Mouse (Mus musculus): ENCODE measurements around the gene Rbm18. TPM values are rescaled to one million over a fixed set of nuclear protein-coding genes. Genes with fewer than 3 reads are reported as not detected.

The Rbm18 gene
- polyA plus RNA-seq, 1 experiment from 2014 or later: 22.4 TPM

DNA sequence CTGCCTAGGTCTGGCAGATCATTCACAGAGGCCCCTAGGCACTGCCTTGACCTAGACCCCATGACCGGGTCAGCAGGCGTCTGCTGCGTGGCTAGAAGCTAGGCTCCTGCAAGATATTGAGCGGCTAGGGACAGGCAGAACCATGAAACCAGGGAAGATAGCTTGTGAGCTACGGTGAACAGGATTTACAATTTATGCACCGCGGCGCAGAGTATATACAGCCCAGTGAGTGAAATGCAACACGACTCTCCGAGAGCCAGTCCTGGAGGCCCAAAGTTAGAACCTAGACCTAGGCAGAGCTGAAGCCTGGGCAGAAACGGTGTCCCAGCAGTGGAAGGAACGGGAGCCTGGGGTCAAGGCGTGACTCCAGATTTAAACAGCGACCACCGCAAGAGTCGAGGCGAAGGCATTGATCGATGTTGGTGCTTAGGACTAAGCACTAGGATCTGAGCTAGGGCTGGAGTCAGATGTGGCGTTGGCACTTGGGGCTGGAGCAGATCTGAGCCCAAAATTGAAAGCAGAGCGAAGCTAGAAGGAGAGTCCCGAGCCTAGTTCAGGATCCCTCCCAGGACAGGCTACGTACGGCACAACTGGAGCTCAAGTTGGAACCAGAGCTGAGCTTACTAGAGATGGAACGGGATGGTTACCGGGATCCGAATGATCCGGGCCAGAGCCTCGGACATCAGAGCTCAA is 34.6 kb downstream of the Rbm18 start:
- H3K36me3 ChIP-seq (ENCODE audit: control insufficient read depth, insufficient read depth): no peaks in the 10 kb centered on the region
- H3K27me3 ChIP-seq (ENCODE audit: control insufficient read depth, insufficient read depth, low read depth, low read length): peaks cover 99% of the 10 kb centered on the region
- no peaks in the 10 kb centered on the region; the same call in none of the 2 replicates for H3K4me1 ChIP-seq (ENCODE audit: control insufficient read depth, low read depth, low read length)
- H3K9ac ChIP-seq (ENCODE audit: low read depth, low read length): no peak overlapping the region
- no peaks in the 10 kb centered on the region for H3K9me3 ChIP-seq (replicated peaks; ENCODE audit: control insufficient read depth, low read length)
- no peak overlapping the region for H3K4me3 ChIP-seq (ENCODE audit: low read depth, low read length)
- 5% methylated on average over 28 of the region's 28 CpGs for WGBS (ENCODE audit: insufficient replicate concordance)
- H3K27ac ChIP-seq (ENCODE audit: low read length): no peak overlapping the region
- no peak for ATAC-seq (ENCODE audit: low read depth)
- H3K4me2 ChIP-seq (ENCODE audit: low read depth, low read length): peak overlapping the region; percentile 1; the same call in 1 of the 2 replicates

- WGBS (ENCODE audit: insufficient replicate concordance): 18% methylated on average over 6 of the region's 6 CpGs
- no peaks in the 10 kb centered on the region; the same call in 1 of the 2 replicates for H3K4me1 ChIP-seq (ENCODE audit: control insufficient read depth, low read depth, low read length)
- no peak overlapping the region for H3K4me3 ChIP-seq (ENCODE audit: low read depth, low read length)
Measured at GRCm38 (mm10) chr2:36099739-36100138, 36.8 kb downstream of the Rbm18 start.

GRCm38 (mm10) chr2:36098021-36098420 is 38.6 kb downstream of the Rbm18 start:
- no peaks in the 10 kb centered on the region for H3K36me3 ChIP-seq (ENCODE audit: control insufficient read depth, insufficient read depth)
- H3K9me3 ChIP-seq (replicated peaks; ENCODE audit: control insufficient read depth, low read length): no peaks in the 10 kb centered on the region
- no peak overlapping the region for H3K27ac ChIP-seq (ENCODE audit: low read length)
- ATAC-seq (ENCODE audit: low read depth): no peak
- H3K9ac ChIP-seq (ENCODE audit: low read depth, low read length): no peak overlapping the region
- H3K4me1 ChIP-seq (ENCODE audit: control insufficient read depth, low read depth, low read length): no peaks in the 10 kb centered on the region; the same call in 1 of the 2 replicates
- H3K4me2 ChIP-seq (ENCODE audit: low read depth, low read length): no peak overlapping the region
- 8% methylated on average over 5 of the region's 5 CpGs for WGBS (ENCODE audit: insufficient replicate concordance)
- H3K27me3 ChIP-seq (ENCODE audit: control insufficient read depth, insufficient read depth, low read depth, low read length): peaks cover 100% of the 10 kb centered on the region
- no peak overlapping the region for H3K4me3 ChIP-seq (ENCODE audit: low read depth, low read length)

More at GRCm38 (mm10) chr2:36099739-36100138, 36.8 kb downstream of the Rbm18 start:
- H3K27ac ChIP-seq (ENCODE audit: low read length): no peak overlapping the region
- no peaks in the 10 kb centered on the region for H3K36me3 ChIP-seq (ENCODE audit: control insufficient read depth, insufficient read depth)
- no peak overlapping the region for H3K4me2 ChIP-seq (ENCODE audit: low read depth, low read length)
- H3K27me3 ChIP-seq (ENCODE audit: control insufficient read depth, insufficient read depth, low read depth, low read length): peaks cover 100% of the 10 kb centered on the region
- H3K9ac ChIP-seq (ENCODE audit: low read depth, low read length): no peak overlapping the region
- no peak for ATAC-seq (ENCODE audit: low read depth)
- H3K9me3 ChIP-seq (replicated peaks; ENCODE audit: control insufficient read depth, low read length): no peaks in the 10 kb centered on the region

DNA sequence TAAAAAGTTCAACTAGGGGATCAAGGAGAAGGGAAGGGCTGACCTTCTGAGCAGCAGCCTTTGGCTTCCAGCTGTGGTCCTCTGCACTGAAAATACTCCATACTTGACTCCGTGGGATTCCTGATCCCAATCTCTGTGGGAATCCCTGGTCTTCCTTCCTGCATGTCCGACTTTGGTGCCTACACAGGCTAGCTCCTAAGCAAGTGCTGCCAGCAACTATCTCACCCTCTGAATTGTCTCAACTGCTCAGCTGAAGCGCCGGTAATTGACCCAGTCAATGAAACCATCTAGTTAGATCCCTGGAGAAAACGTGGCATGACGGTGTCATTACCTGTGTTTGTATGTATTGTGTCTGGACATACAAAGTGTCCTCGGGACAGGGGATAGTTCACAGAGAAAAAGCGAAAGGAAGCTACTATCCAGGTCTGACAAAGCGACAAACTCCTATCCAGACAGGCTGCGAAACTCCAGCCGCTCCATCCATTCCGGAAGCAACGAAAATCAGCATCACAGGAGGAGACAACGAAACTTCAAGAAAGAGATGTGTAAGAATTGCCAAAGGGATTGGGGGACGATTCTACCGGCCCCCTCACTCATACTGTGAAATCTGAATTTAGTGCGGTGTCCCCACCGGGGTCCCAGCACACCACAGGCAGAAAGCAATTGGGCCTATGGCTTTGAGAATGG is 39.3 kb downstream of the Rbm18 start:
- H3K9ac ChIP-seq (ENCODE audit: low read depth, low read length): no peak overlapping the region
- H3K9me3 ChIP-seq (replicated peaks; ENCODE audit: control insufficient read depth, low read length): no peaks in the 10 kb centered on the region
- no peak overlapping the region for H3K27ac ChIP-seq (ENCODE audit: low read length)
- no peaks in the 10 kb centered on the region for H3K4me1 ChIP-seq (ENCODE audit: control insufficient read depth, low read depth, low read length)
- WGBS (ENCODE audit: insufficient replicate concordance): 6% methylated on average over 18 of the region's 18 CpGs
- ATAC-seq (ENCODE audit: low read depth): no peak
- no peaks in the 10 kb centered on the region for H3K36me3 ChIP-seq (ENCODE audit: control insufficient read depth, insufficient read depth)
- peaks cover 99% of the 10 kb centered on the region for H3K27me3 ChIP-seq (ENCODE audit: control insufficient read depth, insufficient read depth, low read depth, low read length)
- no peak overlapping the region for H3K4me3 ChIP-seq (ENCODE audit: low read depth, low read length)
- no peak overlapping the region for H3K4me2 ChIP-seq (ENCODE audit: low read depth, low read length)

GRCm38 (mm10) chr2:36093914-36094475 is 42.6 kb downstream of the Rbm18 start:
- no peak overlapping the region for H3K4me2 ChIP-seq (ENCODE audit: low read depth, low read length)
- H3K4me1 ChIP-seq (ENCODE audit: control insufficient read depth, low read depth, low read length): peaks cover 5% of the 10 kb centered on the region
- H3K36me3 ChIP-seq (ENCODE audit: control insufficient read depth, insufficient read depth): no peaks in the 10 kb centered on the region
- H3K4me3 ChIP-seq (ENCODE audit: low read depth, low read length): no peak overlapping the region
- ATAC-seq (ENCODE audit: low read depth): no peak
- peaks cover 92% of the 10 kb centered on the region for H3K27me3 ChIP-seq (ENCODE audit: control insufficient read depth, insufficient read depth, low read depth, low read length)
- WGBS (ENCODE audit: insufficient replicate concordance): 6% methylated on average over 31 of the region's 31 CpGs
- H3K27ac ChIP-seq (ENCODE audit: low read length): no peak overlapping the region
- no peaks in the 10 kb centered on the region for H3K9me3 ChIP-seq (replicated peaks; ENCODE audit: control insufficient read depth, low read length)
- H3K9ac ChIP-seq (ENCODE audit: low read depth, low read length): no peak overlapping the region

DNA sequence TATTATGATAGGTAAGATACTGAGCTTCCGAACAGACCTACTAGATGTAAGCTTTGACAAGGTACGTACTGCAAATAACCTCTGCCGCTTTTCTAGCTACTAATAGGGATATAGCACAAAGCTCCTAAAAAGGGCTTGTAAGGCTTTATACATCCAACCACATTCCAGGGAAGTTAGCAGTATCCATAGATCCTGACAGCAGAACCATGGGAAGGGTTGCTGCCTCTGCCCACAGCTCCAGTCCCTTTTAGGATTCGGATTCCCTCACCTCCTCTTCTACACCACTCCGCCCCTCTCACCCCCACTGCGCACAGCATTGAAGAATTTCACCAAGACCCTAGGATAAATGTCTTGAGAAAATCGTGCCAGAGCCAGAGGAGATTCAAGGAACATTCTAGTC is 43.3 kb downstream of the Rbm18 start:
- peaks cover 5% of the 10 kb centered on the region for H3K4me1 ChIP-seq (ENCODE audit: control insufficient read depth, low read depth, low read length)
- H3K27ac ChIP-seq (ENCODE audit: low read length): no peak overlapping the region
- 26% methylated on average over 7 of the region's 7 CpGs for WGBS (ENCODE audit: insufficient replicate concordance)
- ATAC-seq (ENCODE audit: low read depth): no peak
- H3K4me3 ChIP-seq (ENCODE audit: low read depth, low read length): no peak overlapping the region
- no peaks in the 10 kb centered on the region for H3K9me3 ChIP-seq (replicated peaks; ENCODE audit: control insufficient read depth, low read length)
- H3K27me3 ChIP-seq (ENCODE audit: control insufficient read depth, insufficient read depth, low read depth, low read length): peaks cover 86% of the 10 kb centered on the region
- H3K36me3 ChIP-seq (ENCODE audit: control insufficient read depth, insufficient read depth): no peaks in the 10 kb centered on the region
- no peak overlapping the region for H3K9ac ChIP-seq (ENCODE audit: low read depth, low read length)
- no peak overlapping the region for H3K4me2 ChIP-seq (ENCODE audit: low read depth, low read length)

DNA sequence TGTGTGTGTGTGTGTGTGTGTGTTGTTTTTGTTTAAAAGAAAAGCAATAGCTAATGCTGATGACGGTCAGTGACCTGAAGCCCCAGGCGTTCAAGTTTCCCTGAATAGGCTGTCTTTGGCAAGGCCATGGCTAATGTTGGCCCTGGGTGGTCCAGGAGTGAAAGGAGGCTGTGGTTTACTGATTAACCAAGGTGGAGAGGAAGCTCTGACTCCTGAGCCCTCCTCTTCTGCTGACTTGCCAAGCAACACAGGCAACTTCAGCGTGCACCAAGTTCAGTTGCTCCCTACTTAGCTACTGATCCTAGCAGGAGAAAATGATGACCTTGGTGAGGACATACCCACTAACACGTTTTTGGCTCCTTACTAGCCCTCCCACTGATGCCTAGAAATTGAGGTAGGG is 43.8 kb downstream of the Rbm18 start:
- H3K9ac ChIP-seq (ENCODE audit: low read depth, low read length): no peak overlapping the region
- WGBS (ENCODE audit: insufficient replicate concordance): 10% methylated on average over 4 of the region's 4 CpGs
- peaks cover 5% of the 10 kb centered on the region for H3K4me1 ChIP-seq (ENCODE audit: control insufficient read depth, low read depth, low read length)
- H3K27ac ChIP-seq (ENCODE audit: low read length): no peak overlapping the region
- no peaks in the 10 kb centered on the region for H3K36me3 ChIP-seq (ENCODE audit: control insufficient read depth, insufficient read depth)
- H3K9me3 ChIP-seq (replicated peaks; ENCODE audit: control insufficient read depth, low read length): no peaks in the 10 kb centered on the region
- peaks cover 80% of the 10 kb centered on the region for H3K27me3 ChIP-seq (ENCODE audit: control insufficient read depth, insufficient read depth, low read depth, low read length)
- ATAC-seq (ENCODE audit: low read depth): no peak
- H3K4me3 ChIP-seq (ENCODE audit: low read depth, low read length): no peak overlapping the region
- H3K4me2 ChIP-seq (ENCODE audit: low read depth, low read length): no peak overlapping the region

- H3K4me3 ChIP-seq (ENCODE audit: low read depth, low read length): peak overlapping the region; percentile 52
- peaks cover 5% of the 10 kb centered on the region for H3K4me1 ChIP-seq (ENCODE audit: control insufficient read depth, low read depth, low read length)
- 0 out of 2 replicates have a peak overlapping the region, but pooled peaks have one; percentile 10 for H3K9ac ChIP-seq (ENCODE audit: low read depth, low read length)
- H3K9me3 ChIP-seq (replicated peaks; ENCODE audit: control insufficient read depth, low read length): no peaks in the 10 kb centered on the region
- H3K4me2 ChIP-seq (ENCODE audit: low read depth, low read length): peak overlapping the region; percentile 70
- ATAC-seq (ENCODE audit: low read depth): peak; percentile 82
- no peaks in the 10 kb centered on the region for H3K36me3 ChIP-seq (ENCODE audit: control insufficient read depth, insufficient read depth)
- no peak overlapping the region for H3K27ac ChIP-seq (ENCODE audit: low read length)
- H3K27me3 ChIP-seq (ENCODE audit: control insufficient read depth, insufficient read depth, low read depth, low read length): peaks cover 73% of the 10 kb centered on the region
- 1% methylated on average over 70 of the region's 70 CpGs for WGBS (ENCODE audit: insufficient replicate concordance)
Measured at GRCm38 (mm10) chr2:36090853-36091741, 45.5 kb downstream of the Rbm18 start.

Data from liver, embryonic 16.5 days (tissue).